Mouse (Mus musculus): ENCODE results near the gene Pfkfb3. TPM values are rescaled to one million over a fixed set of nuclear protein-coding genes. Genes with fewer than 3 reads are reported as not detected.

Pfkfb3 gene
- polyA plus RNA-seq, 1 experiment, result 24.3 TPM

DNA sequence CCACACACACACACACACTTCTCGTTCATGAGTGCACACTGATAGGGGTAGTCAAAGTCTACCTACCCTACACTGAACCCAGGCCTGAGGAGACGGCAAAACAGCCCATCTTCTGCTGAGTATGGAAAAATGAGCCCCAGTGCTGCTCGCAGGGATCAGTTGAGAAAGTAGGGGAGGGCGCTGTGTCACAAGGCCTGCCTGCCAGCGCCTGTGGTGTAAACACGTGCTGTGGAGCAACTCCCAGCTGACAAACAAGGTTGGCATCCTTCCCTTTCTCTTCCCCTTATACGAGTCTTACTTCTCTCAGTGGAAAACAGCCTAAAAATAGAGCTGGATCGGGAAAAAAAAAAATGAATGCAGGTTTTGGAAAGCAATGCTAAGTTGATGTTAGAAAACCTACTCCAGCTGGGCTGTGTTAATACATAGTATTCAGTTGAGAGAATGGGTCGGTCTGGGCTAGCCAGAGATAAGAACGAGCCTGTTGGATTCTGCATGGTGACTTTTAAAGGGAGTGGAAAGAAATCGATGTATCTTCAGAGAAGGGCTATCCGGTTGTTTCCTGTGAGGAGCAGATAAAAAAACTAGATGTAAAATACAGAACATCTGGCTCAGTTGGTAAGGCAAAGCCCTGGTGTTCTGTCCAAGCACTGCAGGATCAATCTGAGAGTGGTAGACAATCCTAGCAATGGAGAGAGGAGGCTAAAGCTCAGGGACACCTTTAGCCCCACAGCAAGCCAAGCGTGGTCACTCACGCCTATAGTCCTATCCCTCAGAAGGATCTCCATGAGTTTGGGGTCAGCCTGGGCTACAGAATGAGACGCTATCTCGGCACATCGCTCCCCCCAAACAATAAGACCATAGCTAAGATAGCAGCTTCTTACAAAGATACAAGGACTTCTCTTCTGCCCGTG is 40.6 kb downstream of the Pfkfb3 start:
- Histone ChIP-seq H3K4me1 (ENCODE audit: control insufficient read depth, insufficient read depth, low read length) (peaks cover 2% of the 10 kb centered on the region; the same call in 1 of the 2 replicates), H3K27ac (ENCODE audit: control insufficient read depth, insufficient read depth, low read depth, low read length, poor library complexity) (peak overlapping the region; percentile 61), H3K4me3 (replicated peaks; ENCODE audit: control insufficient read depth, low read depth, low read length) (no peak overlapping the region)
- 57% methylated on average over 18 of the region's 18 CpGs for whole genome bisulfite sequencing
- TF ChIP-seq POLR2A (IDR thresholded peaks at IDR 0.05; ENCODE audit: borderline replicate concordance, control insufficient read depth, low read depth, low read length) (no peak), CTCF (IDR thresholded peaks at IDR 0.05; ENCODE audit: control insufficient read depth, insufficient read depth, low read length) (no peak)

DNA sequence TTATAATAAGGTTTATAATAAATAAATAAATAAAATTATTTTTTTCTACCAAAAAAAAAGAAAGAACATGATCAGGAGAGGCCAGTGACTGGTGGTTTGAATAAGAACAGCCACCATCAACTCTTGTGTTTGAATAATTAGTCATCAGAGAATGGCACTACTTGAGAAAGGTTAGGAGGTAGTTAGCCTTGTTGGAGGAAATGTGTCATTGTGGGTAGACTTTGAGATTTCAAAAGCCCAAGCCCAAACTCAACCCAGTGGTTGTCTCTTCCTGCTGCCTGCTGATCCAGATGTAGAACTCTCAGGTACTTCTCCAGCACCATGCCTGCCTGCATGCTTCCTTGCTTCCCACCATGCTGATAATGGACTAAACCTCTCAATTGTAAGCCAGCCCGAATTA is 41.8 kb downstream of the Pfkfb3 start:
- H3K27ac ChIP-seq (ENCODE audit: control insufficient read depth, insufficient read depth, low read depth, low read length, poor library complexity), result no peak overlapping the region
- H3K4me3 ChIP-seq (replicated peaks; ENCODE audit: control insufficient read depth, low read depth, low read length), result no peak overlapping the region
- H3K4me1 ChIP-seq (ENCODE audit: control insufficient read depth, insufficient read depth, low read length), result peaks cover 2% of the 10 kb centered on the region; the same call in 1 of the 2 replicates
- 81% methylated on average over 1 of the region's 1 CpGs for WGBS
- TF ChIP-seq CTCF (IDR thresholded peaks at IDR 0.05; ENCODE audit: control insufficient read depth, insufficient read depth, low read length), result no peak
- TF ChIP-seq POLR2A (IDR thresholded peaks at IDR 0.05; ENCODE audit: borderline replicate concordance, control insufficient read depth, low read depth, low read length), result no peak

DNA sequence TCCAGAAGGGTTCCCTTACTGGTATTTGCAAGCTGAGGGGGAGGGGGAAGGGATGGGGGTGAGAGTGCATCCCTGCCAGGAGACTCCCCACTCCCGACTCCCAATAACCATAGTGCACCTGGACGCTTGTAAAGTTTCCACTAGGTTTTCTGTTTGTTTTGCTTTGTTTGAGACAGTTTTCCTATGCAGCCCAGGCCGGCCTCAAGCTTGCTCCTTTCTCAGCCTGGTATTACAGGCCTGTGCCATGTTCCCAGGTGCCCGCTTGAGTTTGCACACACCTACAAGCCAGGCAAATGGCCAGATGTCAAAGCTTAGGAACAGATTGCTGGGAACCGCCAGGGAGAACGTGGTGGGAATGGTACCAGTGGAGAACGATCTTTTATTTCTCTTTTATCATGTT is 50.1 kb downstream of the Pfkfb3 start:
- Histone ChIP-seq H3K27ac (ENCODE audit: control insufficient read depth, insufficient read depth, low read depth, low read length, poor library complexity) (no peak overlapping the region), H3K4me1 (ENCODE audit: control insufficient read depth, insufficient read depth, low read length) (peaks cover 5% of the 10 kb centered on the region), H3K4me3 (replicated peaks; ENCODE audit: control insufficient read depth, low read depth, low read length) (no peak overlapping the region)
- WGBS, result 79% methylated on average over 7 of the region's 7 CpGs
- TF ChIP-seq CTCF (IDR thresholded peaks at IDR 0.05; ENCODE audit: control insufficient read depth, insufficient read depth, low read length) (no peak), POLR2A (IDR thresholded peaks at IDR 0.05; ENCODE audit: borderline replicate concordance, control insufficient read depth, low read depth, low read length) (no peak)

DNA sequence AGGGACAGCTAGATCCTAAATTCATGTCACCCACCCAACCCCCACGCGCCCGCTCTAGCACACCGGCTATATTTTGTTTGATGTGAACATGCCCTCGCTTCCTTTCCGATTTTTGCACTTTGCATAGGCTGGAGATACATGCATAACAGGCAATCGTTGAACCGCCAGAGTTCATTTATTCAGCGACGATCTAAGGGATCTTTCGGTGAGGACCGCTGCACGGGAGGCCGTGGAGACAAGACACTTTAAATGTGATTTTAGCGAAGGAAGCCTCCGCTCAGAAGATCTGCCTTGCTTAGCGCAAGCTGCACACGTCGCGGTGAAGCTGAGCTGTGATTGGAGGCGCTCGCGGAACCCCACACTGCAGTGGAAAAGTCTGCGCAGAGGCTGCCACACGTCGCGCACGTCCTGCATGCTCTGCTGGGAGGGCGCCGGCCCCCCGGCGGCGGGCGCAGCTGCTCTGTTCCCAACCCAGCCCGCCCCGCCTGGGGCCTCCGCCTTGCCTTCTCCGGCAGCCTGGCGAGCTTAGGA is 50.9 kb downstream of the Pfkfb3 start:
- WGBS, result 5% methylated on average over 39 of the region's 39 CpGs
- Histone ChIP-seq H3K4me1 (ENCODE audit: control insufficient read depth, insufficient read depth, low read length) (peaks cover 5% of the 10 kb centered on the region), H3K27ac (ENCODE audit: control insufficient read depth, insufficient read depth, low read depth, low read length, poor library complexity) (no peak overlapping the region), H3K4me3 (replicated peaks; ENCODE audit: control insufficient read depth, low read depth, low read length) (peak overlapping the region; percentile 30)
- TF ChIP-seq CTCF (IDR thresholded peaks at IDR 0.05; ENCODE audit: control insufficient read depth, insufficient read depth, low read length) (no peak), POLR2A (IDR thresholded peaks at IDR 0.05; ENCODE audit: borderline replicate concordance, control insufficient read depth, low read depth, low read length) (no peak)

DNA sequence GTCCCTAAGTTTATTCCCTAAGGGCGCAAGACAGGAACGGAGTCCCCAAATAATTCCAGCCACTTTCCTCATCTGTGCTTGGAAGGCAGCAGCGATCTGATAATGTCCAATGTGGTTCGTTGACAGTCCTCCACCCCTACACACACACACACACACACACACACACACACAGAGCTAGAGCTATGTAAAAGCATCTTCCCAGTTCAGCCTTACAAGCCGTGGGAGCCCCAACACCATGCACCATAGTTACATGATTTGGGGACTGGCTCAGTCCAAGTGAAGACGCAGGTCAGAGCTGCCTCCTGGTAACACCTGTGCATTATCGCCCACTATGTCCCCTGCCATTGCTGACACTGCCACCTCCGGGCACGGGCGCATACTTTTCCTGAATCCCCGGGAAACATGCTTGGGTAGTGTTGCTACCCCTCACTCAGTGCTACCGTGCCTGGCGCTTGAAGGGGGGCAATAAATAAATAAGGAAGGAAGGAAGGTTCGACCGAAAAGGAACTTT is 51.6 kb downstream of the Pfkfb3 start:
- Histone ChIP-seq H3K4me3 (replicated peaks; ENCODE audit: control insufficient read depth, low read depth, low read length) (peak overlapping the region; percentile 76), H3K27ac (ENCODE audit: control insufficient read depth, insufficient read depth, low read depth, low read length, poor library complexity) (no peak overlapping the region), H3K4me1 (ENCODE audit: control insufficient read depth, insufficient read depth, low read length) (peaks cover 5% of the 10 kb centered on the region)
- 6% methylated on average over 15 of the region's 15 CpGs for WGBS
- TF ChIP-seq CTCF (IDR thresholded peaks at IDR 0.05; ENCODE audit: control insufficient read depth, insufficient read depth, low read length), result no peak

DNA sequence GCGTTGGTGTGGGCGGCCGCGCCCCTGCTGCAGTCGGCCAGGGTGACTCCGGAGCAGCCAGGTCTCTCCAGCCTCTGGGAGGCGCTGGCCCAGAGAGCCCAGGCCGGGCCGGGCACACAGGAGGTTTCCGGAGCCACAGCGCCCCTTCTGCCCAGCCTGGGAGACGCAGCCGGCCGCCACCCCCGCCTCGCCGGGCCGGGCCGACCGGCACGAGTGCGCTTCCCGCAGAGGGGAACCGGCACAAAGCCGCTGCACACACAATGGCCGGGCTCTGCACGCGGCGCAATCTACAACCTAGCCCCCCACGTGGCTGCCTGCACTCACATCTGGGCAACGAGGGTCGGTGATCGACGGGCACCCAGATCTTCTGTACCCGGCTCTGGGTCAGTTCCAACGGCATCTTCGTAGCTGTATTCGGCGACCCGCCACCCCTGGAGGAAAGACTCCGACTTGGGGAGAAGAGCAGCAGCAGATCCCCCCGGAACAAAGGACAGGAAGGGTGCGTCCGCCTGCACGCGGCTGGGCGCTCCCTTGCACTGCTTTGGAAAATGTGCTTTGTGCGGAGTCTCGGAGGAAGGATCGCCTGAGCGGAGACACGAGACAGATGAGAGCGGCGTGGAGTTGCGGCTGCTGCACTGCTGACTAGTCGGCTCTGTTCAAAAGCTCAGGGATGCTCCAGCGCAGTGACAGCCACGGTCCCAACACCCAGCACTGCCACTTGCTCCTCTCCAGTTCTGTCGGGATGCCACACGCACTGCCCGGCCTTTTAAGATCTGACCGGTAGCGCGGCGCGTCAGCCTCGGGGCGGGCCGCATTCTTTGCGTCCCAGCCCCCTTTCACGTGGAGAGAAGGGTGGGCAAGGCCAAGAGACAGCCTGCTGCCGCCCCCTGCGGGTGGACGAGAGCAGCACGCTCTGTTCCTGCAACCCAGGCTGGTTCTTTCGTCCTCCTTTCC is 52.3 kb downstream of the Pfkfb3 start:
- TF ChIP-seq POLR2A (IDR thresholded peaks at IDR 0.05; ENCODE audit: borderline replicate concordance, control insufficient read depth, low read depth, low read length) (peak; percentile 64; the same call in 1 of the 2 replicates), CTCF (IDR thresholded peaks at IDR 0.05; ENCODE audit: control insufficient read depth, insufficient read depth, low read length) (peak; percentile 77)
- WGBS, result 1% methylated on average over 76 of the region's 76 CpGs
- Histone ChIP-seq H3K4me1 (ENCODE audit: control insufficient read depth, insufficient read depth, low read length) (peaks cover 7% of the 10 kb centered on the region), H3K4me3 (replicated peaks; ENCODE audit: control insufficient read depth, low read depth, low read length) (peak overlapping the region; percentile 76), H3K27ac (ENCODE audit: control insufficient read depth, insufficient read depth, low read depth, low read length, poor library complexity) (peak overlapping the region; percentile 76)

DNA sequence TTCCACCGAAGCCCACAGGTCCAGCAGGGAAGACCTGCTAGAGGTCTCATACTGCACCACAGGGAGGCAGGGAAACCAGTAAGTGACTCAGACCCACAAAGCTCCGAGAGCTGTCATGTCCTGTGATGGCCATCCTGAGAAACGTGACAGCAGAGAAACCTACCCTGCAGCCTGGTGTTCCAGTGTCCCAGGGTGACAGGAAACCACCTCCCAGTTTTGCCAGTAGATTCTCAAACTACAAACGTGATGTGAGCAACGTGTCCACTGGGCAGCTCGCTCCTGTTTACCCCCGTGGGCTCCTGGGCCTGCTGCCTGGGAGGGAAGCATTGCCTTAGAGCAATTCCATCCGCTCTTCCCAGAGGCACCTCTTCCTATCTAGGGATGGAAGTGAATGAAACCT is 53.2 kb downstream of the Pfkfb3 start:
- Histone ChIP-seq H3K27ac (ENCODE audit: control insufficient read depth, insufficient read depth, low read depth, low read length, poor library complexity) (no peak overlapping the region), H3K4me3 (replicated peaks; ENCODE audit: control insufficient read depth, low read depth, low read length) (peak overlapping the region; percentile 38), H3K4me1 (ENCODE audit: control insufficient read depth, insufficient read depth, low read length) (peaks cover 7% of the 10 kb centered on the region)
- TF ChIP-seq POLR2A (IDR thresholded peaks at IDR 0.05; ENCODE audit: borderline replicate concordance, control insufficient read depth, low read depth, low read length) (no peak), CTCF (IDR thresholded peaks at IDR 0.05; ENCODE audit: control insufficient read depth, insufficient read depth, low read length) (no peak)
- WGBS, result 54% methylated on average over 8 of the region's 8 CpGs

All from bone marrow, adult 2 months (tissue).